Mouse (Mus musculus) subcutaneous adipose tissue, adult 2 months (tissue): ENCODE measurements around the gene Sugp1. TPM values are rescaled to one million over a fixed set of nuclear protein-coding genes. Genes with fewer than 3 reads are reported as not detected.

Experiments
- polyA plus RNA-seq: library from polyadenylated mRNA; depleted of rRNA; stranded (reverse); fragments of >200 nt; gene quantifications from 2 replicates; pipeline ENCODE4 v1.2.3, GENCODE M21; 2012; ENCODE audit warnings: low replicate concordance; rRNA removed

The Sugp1 gene
- polyA plus RNA-seq, result 10.8 and 14.6 TPM in 2 replicates

DNA sequence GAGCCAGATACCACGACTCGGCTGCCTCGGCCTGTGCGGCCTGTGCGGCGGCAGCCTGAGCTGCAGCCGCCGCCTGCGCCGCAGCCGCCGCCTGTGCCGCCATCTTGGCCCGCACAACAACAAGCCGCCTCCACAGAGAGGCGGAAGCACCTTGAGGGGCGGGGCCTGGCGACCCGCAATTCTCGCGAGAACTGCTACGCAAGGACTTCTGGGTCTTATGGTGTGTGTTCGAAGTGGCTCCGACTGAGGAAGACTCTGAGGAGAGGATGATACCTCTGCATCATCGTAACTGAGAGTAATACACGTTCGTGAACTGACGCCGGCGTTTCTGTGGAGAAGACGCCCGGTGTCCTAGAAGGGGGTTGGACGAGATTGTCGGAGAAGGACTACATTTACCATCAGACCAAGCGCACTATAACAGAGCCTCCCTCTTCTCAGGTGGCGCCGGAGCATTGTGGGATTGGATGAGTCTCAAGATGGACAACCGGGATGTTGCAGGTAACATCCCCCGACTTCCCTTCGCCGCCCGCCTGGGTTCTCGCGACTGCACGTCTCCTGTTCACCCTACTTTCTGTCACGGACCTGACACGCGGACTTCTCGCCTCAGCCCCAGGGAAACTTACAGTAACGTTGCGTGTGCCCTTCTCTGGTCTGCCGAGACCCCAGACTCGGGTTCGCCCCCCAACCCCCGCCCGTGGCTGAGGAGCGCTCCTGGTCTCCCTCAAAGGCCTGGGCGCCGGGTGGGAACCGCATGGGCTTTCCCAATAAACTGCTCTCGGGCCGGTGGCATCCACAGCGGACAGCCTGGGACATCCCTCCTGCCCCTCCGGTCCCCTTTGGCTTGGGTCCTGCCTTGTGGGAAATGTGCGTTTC, at the start of gene Sugp1, which contains the start of gene Mau2:
Sugp1 (plus strand) TSS at position 231 of the 873 bp plus-strand sequence.
Mau2 (minus strand) TSS at position 152 of the 873 bp plus-strand sequence.

DNA sequence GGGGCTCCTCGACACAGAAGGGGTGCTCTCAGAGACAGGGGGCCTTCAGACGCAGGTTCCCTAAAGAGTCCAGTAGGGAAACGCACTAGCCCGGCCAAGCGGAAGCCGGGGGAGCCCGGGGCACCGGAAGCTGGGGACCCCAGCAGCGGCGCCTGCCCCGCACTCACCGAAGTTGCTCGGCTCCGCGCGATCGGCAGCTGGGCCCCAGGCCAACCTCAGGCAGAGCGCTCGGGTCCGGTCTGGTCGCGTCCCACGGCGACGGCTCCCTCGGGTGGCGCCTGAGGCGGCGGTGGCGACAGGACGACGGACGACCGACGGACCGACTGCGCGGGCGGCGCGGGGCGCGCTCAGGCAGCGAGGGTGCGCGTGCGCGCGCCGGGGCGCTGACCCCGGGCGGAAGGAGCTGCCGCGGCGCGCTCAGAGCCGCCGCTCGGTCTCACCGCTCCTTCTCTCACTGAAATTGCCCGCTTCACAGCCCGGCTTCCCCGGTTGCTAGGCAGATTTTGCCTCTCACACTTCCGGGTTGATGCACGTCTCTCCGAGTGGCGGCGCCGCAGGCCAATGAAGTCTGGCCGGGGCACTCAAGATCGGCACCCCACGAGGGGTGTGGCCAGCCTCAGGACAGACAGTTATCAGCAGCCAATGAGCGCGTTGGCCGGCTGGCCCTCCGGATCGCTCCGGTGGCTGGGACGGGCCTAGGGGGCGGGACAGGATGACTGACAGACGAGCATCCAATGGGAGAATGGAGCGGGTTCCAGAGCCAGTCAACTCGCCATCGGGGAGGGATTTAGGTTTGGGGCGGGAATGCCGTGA, 46.6 kb upstream of the Sugp1 start, which contains the start of gene Gatad2a:
Gatad2a (minus strand) TSS at position 609 of the 813 bp plus-strand sequence.

DNA sequence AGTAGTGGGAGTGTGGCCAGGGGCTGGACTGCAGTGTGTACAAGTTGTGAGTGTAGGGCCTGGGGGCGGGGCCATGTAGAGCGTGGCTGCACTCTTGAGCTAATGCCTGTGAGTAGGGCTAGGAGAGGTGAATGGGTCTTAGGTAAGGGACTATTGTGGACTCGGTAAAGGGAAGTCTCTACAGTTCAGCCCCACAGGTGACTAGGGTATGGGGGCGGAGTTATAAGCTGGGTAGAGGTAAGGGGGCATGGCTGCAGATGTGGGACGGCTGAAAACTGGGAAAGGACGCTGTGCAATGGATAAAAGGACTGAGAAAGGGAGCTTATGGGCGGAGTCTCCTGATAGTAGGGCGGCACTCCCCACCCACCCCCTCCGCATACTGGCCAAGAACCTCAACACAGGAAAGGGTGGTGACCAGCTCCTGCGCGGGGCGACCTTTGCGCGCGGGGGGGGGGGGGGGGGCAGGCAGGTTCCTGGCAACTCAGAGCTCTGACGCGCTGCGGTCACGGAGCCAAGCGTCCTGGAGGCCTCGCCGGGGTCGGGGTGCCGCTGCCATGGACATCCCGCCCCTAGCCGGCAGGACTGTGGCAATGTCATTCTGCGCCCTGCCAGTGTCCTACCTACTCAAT, 29.9 kb downstream of the Sugp1 start, which contains the start of gene Tm6sf2:
Tm6sf2 (plus strand) TSS at position 484 of the 629 bp plus-strand sequence.

DNA sequence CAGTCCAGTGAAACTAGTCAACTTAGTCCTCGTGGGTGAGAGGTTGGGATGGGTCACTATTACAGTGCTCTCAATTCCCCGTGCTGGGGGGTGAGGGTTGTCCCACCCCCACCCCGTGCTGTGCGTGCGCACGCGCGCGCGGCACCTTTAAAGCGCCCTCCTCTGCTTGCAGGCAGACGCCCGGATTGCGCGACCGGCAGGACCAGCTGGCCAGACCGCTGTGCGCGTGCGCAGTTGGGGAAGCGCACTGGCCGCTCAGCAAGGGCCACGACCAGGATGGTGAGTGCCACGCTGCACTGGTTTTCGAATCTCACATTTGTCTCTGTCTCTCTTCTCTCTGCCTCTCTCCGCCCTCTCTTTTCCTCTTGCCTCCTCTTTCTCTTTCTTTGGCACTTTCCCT, 40.7 kb downstream of the Sugp1 start, which contains the start of gene Hapln4:
Hapln4 (plus strand) TSS at position 173 of the 400 bp plus-strand sequence.

DNA sequence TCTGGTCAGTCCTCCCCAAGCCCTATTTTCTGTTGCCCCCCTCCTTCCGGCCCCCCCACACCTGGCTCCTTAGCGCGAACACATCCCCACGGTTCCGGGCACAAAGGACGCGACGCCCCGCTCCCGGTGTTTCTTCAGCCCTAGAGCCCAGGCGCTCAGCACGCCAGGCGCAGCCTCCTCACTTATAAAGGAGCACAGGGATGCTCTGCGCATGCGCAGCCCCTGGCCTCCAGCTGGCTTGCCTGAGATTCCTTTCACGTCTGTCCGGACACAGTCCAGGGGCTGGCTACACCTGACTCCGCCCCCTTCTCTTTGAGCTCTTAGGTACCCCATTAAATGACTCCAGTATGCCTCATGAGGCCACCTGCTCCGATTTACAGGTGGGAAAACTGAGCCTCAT, 78.1 kb downstream of the Sugp1 start, which contains the start of gene Ncan:
Ncan (minus strand) TSS at position 207 of the 400 bp plus-strand sequence.

Other genes starting within 250 kb of the Sugp1 start
- gene Gmip, start 234.1 kb upstream of the Sugp1 start, polyA plus RNA-seq, result 25.8 and 73.1 TPM in 2 replicates
- gene Lpar2, start 220.4 kb upstream of the Sugp1 start, polyA plus RNA-seq, result 0.34 and 5.2 TPM in 2 replicates
- 0.79 and 5.2 TPM in 2 replicates for gene Pbx4, start 210.3 kb upstream of the Sugp1 start, polyA plus RNA-seq
- gene Cilp2, start 155.1 kb upstream of the Sugp1 start, polyA plus RNA-seq, result 0.07 and 0.41 TPM in 2 replicates
- 0.56 and 1.2 TPM in 2 replicates for gene Tssk6, start 140.6 kb upstream of the Sugp1 start, polyA plus RNA-seq
- 124 and 130 TPM in 2 replicates for gene Ndufa13, start 140.3 kb upstream of the Sugp1 start, polyA plus RNA-seq
- 3.1 and 5.2 TPM in 2 replicates for gene Yjefn3, start 140.1 kb upstream of the Sugp1 start, polyA plus RNA-seq
- 50.7 and 79.7 TPM in 2 replicates for gene Gatad2a, start 46.4 kb upstream of the Sugp1 start, polyA plus RNA-seq
- gene Mau2, start 79 bp upstream of the Sugp1 start, polyA plus RNA-seq, result 76.7 and 101 TPM in 2 replicates
- gene Tm6sf2, start 30.1 kb downstream of the Sugp1 start, polyA plus RNA-seq, result 3.2 and 4.2 TPM in 2 replicates
- 0.42 and 0.92 TPM in 2 replicates for gene Hapln4, start 40.6 kb downstream of the Sugp1 start, polyA plus RNA-seq
- gene Ncan, start 78.1 kb downstream of the Sugp1 start, polyA plus RNA-seq, result 0.50 and 3.3 TPM in 2 replicates
- gene Nr2c2ap, start 88.5 kb downstream of the Sugp1 start, polyA plus RNA-seq, result 18.9 and 21.9 TPM in 2 replicates
- 27.5 and 30.0 TPM in 2 replicates for gene Rfxank, start 96.3 kb downstream of the Sugp1 start, polyA plus RNA-seq
- gene Borcs8, start 96.7 kb downstream of the Sugp1 start, polyA plus RNA-seq, result 105 and 114 TPM in 2 replicates
- gene Mef2b, start 96.9 kb downstream of the Sugp1 start, polyA plus RNA-seq, result 0.32 and 0.39 TPM in 2 replicates
- gene Tmem161a, start 129.5 kb downstream of the Sugp1 start, polyA plus RNA-seq, result 123 and 138 TPM in 2 replicates
- 41.2 and 60.9 TPM in 2 replicates for gene Slc25a42, start 169.5 kb downstream of the Sugp1 start, polyA plus RNA-seq
- 37.0 and 50.6 TPM in 2 replicates for gene Sugp2, start 191.4 kb downstream of the Sugp1 start, polyA plus RNA-seq
- gene Armc6, start 191.7 kb downstream of the Sugp1 start, polyA plus RNA-seq, result 28.9 TPM in 2 replicates
- gene Homer3, start 240.0 kb downstream of the Sugp1 start, polyA plus RNA-seq, result 41.4 and 54.4 TPM in 2 replicates